Mouse (Mus musculus) WW6 (cell line): Measurements from ENCODE around the gene Fam160a1.

ENCODE experiments used
- DNase-seq: peaks from one replicate; pipeline ENCODE4 v3.0.0-alpha.2; 2013; ENCODE audit warnings: low read depth, low spot score

Fam160a1 gene

DNA sequence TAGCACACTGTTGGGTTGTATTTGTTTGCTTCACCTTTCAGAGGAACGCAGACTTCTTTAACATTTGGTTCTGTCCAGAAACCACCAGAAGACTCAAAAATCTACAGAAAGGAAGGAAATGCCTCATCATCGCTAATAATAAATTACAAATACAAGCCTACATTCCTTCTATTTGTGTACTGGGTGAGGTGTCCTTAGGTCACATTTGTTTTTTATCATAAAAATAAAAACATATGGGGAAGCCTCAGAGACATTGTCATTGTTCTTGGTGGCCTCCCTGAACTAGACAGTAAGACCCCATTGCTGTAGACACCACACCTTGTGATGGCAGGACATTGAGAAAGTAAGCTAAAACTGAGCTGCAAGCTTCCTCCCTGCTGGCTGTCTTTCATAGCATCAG is at the start of gene Fam160a1:
Fam160a1 (minus strand) TSS at position 101 of the 400 bp plus-strand sequence.
- DNase-seq = no peak

DNA sequence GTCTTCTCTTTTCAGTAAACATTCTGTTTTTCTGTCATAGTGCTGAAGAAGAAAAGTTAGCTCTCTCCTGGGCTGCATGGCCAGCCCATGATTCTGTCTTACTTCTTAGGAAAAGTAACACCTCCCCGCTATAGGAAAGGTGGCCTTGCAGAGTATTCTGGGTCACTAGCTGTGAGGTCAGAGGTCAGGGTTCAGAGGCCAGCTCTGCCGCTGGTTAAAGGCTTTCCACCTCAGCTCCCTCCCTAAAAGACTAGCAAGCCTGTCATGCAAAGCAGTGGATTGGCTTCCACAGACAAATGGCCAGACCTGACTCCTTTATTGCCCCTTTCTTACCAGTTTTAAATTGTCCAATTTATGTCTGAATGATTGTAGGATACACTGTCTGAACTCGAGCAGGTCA is 46.9 kb upstream of the Fam160a1 start:
- no peak for DNase-seq

DNA sequence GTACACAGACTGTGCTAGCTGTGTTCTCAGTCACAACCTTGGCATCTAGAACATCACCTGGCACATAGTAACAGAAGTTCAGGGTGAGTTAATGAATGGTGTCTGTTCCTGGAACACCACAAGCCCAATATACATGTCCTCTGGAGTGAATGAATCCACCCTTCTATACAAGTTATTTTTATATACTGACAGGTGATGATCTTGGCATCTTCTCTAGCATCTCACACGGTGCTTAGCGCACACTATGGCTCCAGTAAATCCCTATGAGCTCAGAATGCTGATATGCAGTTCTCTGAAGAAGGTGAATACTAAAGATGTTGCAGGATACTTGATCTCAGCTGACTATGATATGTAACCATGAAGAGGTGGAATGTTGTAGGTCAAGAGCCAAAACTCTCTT is 45.8 kb upstream of the Fam160a1 start:
- no peak for DNase-seq

DNA sequence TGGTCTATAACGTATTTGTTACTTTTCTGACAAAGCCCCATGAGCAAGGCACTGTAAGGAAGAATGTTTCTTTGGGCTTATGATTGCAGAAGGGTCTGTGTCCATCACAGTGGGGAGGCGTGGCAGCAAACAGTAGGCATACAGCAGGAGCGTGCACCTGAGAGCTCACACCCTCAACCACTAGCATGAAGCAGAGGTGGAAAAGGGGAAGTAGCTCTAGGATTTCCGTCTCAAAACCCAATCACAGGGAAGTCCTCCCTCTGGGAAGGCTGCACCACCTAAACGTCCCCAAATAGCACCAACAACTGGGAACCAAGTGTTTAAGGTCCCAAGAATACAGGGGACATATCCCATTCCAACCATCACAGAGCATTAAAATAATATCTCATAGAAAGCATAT is 43.9 kb upstream of the Fam160a1 start:
- no peak for DNase-seq

DNA sequence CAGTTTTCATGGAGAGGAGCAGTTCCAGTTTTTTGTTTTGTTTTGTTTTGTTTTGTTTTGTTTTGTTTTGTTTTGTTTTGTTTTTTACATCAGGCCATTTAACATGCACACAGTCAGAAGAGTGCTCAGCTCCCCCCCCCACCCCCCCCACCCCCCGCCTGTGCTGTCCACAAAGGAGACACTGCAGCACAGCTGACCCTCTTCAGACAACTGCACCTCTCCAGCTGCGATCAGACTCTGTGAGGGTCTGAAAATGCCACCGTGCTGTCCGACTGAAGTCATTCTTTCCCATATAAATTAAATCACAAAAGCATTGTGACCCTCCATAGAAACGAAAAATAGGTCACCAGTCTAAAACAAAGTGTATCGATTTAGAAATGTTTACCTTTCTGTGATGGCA is 42.2 kb upstream of the Fam160a1 start:
- no peak for DNase-seq

DNA sequence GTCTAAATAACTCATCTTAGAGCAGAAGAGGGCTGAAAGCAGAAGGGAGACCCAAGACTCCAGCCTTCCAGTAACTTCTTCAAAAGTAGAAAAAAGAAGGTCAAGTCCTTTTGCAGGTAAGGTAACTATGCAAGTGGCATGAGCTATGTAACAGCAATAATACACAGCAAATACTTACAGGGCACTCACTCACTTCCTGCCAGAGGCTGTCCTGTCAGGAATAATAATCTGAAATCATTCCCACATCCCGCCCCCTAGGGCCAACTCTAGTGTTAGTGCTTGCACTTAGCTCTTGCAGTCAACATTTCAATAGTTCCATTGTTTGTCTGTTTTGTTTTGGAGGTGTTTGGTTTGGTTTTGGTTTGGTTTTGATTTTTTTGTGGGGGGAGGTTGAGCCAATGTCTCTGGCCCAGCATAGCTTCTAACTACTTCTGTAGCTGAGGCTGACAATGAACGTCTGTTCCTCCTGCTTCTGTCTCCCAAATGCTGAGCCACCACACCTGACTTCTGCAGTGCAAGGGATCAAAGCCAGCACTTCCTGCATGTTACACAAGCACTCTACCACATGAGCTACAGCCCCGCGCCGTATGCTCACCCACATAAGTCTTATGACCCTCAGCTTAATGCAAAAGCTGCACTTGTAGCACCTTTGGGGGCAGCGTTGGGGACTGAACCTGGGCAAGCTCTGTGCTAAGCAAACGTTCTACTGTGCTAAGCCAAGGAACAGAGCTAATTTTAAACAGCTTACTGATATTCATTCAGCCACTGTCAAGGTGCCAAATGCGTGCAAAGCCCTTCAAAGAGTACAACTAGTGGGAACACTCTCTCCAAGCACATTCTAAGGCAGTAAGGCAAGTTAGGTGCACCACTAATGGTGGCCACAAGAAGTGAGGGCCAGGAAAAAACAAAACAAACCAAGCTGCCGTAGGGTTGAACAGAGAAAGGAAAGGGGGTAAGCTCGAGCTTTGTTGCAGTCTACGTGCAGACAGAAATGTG is 41.3 kb upstream of the Fam160a1 start:
- no peak for DNase-seq

DNA sequence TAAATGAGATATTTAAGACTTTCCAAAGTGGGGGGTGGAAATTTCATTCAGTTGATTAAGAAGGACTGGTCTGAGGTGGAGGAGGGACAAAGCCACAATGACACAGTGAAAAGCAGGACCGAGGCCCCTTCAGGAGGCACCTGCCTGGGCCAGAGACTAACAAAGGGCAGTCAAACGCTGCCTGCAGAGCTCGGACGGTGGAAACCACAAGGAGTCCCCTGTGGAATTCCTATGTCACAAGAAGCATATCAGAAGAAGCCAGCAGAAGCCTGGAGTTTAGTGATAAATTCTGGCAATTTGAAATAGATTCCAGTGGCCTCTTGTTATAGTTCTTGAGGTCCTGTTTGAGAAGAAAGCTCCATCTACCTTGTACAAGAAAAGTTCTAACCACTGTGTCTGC is 40.0 kb upstream of the Fam160a1 start:
- DNase-seq = no peak

DNA sequence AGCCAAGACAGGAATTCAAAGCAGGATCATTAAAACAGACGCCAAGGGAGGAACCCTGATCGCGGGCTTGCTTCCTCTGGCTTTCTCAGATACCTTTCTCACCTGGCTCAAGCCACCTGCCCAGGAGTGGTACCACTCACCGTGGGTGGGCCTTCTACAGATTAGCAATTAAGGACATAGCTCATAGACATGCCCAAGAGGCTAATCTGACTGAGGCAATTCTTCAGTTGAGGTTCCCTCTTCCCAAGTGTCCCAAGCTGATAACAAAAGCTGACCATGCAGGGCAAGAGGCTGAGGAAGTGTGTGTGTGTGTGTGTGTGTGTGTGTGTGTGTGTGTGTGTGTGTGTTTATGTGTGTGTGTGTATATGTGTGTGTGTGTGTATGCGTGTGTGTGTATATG is 38.9 kb upstream of the Fam160a1 start:
- no peak for DNase-seq

DNA sequence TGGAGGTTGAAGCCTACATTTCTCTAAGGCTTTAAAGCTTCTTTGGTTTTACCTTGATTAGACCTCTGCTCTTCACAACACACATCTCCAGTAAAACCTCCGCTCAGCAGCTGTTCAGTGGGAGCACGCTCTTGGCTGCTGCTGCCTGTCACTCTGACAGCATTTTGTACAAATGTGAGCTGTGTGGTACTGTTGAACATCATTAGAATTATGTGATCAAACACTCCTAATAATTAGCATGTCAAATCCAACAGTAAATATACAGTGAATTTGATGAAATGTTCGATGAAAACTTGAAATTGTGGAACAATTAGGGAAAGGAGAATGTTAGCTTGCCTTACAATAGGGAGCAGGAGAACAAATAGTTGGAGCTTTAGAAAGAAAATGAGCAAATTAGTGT is 38.0 kb upstream of the Fam160a1 start:
- no peak for DNase-seq

DNA sequence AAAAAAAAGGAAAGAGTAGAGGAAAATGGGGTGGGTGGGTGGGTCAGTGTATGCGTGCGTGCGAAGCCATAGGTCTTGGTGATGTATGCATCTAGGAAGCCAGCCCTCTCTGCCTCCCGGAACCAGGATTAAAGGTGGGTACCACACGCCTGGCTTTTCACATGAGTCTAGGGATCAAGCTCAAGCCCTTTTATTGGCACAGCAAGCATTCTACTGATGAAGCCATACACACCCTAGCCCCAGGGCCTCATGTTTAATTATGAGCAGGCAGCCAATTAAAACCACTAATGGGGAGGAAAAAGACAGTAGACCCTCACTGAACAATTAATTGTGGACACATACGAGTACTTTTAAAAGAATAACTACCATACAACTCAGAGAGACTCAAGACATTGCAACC is 37.1 kb upstream of the Fam160a1 start:
- no peak for DNase-seq

DNA sequence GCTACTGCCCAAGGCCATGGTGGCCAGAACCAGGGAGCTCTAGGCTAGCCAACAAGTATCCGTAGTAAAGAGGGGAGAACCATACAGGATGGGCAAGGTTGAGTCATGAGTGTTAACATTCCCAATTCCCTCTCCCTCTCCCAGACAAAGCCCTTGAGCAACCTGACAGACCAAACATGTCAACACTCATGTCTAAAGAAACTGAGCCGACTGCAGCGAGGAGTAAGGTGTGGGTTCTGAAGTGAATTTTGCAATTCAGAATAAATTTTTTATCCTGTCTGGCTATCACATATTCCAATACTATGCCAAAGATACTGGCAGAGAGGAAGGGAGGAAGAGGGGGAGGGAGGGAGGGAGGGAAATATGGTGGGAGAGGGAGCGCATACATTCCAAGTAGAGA is 36.6 kb upstream of the Fam160a1 start:
- DNase-seq = no peak

DNA sequence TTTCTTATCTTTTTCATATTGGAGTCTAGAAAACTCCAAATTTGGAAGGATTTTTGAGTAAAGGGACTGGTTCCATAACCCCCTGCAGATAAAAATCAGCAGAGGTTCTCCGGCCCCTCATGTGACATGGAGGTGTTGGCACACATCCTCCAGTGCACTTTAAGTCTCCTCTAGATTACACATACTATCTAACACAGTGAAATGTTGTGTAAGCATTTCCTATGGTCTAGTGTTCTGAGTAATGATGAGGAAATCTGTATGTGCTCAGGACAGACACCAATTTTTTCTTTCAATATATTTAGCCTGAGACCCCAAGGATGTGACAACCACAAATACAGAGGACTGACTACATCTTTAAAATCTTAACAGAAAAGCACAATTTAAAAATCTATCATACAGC is 33.0 kb upstream of the Fam160a1 start:
- no peak for DNase-seq

DNA sequence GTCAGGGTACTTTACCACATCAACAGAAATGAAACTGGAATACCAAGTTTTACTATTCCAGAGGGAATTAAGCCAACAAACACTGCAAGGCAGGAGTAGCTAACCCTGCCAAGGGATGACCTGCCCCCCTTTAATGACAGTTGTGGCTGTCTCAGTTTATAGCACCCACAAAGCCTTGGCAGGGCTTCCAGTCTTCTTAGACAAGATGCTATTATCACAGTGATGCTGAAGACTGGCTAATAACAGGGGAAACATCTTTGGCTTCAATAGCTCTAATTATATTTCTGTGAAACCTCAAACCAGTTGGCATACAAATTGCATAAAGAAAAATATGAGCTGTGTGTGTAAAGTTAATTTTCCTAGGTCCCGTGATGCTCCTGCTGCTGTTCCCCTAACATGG is 29.2 kb upstream of the Fam160a1 start:
- no peak for DNase-seq

DNA sequence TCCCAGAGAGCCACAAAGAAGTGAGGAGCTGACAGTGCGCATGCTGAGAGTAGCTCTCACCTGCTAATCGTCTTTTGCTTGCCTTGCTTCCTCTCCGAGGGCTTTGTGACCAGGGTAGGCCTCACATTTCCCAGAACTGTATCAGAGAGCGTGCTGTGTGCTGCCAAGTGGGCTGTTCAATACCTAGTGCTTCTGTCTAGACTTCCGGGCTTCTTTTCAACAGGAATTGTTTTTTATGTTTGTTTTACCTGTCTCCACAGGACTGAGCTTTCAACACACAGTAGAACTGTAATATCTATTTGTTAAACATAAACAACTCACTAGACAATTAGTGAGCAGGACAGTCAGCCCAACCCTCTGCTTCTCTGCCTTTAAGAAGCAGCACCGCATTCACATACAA is 28.2 kb upstream of the Fam160a1 start:
- no peak for DNase-seq

DNA sequence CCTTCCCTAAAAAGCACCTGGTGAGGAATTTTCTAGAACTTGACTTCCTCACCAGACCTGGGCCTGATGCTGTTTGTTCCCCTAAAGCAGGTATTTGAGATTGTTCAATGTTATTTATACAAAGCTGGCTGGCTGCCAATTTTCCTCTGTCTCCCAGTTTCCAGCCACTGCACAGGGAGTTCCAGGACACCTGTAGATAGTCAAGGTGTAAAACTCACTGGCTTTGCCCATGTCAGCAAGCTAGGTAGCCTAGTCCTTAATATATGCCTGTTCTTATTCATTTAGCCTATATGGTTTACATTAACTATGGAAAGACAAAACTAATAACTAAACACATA is 25.8 kb upstream of the Fam160a1 start:
- DNase-seq = no peak

DNA sequence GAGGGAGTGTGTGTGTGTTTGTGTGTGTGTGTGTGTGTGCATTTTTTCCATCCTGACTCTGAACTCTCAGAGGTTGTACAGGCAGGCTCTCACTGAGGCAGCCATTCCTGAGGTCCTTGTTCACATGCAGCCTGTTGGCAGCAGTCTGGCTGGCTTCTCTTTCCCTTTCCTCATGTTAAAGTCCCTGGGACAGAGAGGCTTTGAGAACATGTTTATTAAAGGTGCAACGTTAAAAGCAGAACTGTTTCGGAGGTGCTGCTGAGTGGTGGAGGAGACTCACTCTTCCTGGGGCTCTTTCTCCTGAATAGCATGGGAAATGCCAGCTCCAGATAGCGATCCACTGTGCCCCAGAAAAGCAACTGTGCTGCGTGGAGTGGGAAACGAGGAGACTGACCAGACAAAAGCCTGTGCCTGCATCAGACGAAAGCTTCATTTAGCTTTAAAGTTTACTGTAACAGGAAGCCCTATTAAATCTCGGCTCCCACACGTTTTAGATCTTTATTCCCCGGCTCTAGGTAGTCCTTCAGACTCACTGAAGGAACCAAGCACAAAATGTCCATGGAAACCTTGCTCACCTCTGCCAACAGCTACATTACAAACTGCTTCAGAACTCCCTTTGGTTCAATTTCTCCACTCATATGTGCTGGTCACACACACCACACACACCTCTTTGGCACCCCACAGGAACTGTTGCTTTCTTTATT is 25.2 kb upstream of the Fam160a1 start:
- no peak for DNase-seq

DNA sequence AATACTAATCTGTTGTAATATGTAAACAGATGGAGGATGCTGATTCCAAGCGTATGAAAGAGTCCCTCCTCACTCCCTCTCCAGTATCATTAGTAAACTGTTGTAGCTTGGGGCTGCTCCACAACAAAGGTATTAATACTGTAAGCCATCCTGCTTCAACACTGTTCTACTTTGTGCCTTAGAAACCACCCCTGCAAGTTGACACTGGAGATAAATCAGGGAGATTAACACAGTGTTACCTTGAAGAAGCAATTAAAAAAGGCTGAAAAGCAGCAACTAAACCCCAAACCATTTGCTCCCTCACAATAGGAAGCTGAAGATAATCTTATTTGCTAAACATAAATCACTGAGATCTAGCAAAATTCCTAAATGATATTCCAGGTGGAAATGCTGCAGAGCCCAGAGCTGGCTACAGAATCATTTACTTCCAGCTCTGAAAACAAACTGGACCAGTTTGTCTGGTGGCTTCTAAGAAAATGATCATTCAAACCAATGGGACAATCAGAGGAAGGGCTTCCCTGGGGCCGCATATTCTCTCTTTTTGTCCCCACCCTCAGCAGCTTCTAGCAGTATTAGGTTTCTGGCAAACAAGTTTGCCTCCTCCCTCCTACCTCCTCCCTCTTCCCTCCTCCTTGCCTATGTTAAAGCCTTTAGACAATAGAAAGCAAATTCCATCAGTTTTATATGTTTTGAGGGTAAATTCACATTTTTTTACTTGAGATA is 24.5 kb upstream of the Fam160a1 start:
- no peak for DNase-seq

DNA sequence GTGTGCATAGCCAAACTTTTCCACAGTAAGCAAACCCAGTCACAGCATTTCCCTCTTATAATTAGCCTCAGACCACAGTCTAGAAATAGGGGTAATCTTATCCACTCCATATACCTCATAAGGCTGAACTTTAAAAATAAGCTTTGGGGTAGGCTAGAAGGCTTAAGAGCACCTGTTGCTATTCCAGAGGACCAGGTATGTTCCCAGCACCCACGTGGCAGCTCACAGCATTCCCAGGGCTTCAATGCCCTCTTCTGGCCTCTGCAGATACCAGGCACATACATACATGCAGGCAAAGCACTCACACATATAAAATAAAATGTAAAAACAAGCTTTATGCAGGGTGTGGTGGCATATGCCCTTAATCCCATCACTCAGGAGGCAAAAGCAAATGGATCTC is 16.5 kb upstream of the Fam160a1 start:
- DNase-seq = no peak

DNA sequence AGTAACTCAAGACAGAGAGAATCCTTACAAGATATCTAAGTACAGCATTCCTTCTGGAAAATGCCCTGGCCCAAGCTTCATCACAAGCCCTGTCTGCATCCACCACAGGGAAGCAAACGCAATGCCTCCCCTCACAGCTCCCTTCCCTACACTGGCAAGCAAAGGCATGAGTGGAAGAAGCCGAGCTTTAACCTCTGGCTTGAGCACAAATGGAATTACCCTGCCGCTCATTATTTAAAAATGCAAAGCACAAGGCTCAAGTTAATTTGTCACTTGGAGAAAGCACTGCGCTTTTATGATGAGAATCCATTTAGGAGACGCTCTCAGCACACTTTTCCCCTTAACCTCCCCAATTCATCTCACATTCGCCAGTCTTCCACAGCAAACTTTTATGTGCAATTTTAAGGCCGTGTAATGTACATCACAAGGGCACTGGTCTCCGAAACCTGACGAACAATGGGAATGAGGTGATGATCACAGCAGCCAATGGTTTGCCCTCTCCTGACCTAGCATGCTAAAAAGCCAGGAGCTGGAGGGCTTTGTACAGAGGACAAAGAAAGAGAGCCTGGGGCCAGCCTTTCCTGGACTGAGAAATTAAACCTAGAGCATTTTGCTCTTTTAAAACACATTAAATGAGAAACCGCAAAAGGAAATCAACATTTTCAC is 15.5 kb upstream of the Fam160a1 start:
- no peak for DNase-seq

DNA sequence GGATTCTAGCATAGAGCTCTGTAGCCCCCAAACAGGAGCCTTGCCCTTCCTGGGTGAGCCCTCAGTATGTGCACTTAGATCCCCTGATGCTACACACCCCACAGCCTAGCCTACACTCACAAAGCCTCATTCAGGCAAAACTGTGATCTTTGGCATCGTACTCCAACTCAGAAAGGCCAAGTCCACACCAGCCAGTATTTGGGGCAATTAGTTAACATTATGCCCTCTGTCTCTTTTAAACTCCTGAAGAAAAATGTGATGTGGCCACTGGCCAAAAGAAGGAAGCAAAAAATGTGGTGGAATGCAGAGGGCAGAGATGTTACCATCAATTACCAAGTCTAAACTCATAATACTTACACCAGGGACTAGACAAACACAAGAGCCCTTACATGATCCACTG is 14.7 kb upstream of the Fam160a1 start:
- no peak for DNase-seq

DNA sequence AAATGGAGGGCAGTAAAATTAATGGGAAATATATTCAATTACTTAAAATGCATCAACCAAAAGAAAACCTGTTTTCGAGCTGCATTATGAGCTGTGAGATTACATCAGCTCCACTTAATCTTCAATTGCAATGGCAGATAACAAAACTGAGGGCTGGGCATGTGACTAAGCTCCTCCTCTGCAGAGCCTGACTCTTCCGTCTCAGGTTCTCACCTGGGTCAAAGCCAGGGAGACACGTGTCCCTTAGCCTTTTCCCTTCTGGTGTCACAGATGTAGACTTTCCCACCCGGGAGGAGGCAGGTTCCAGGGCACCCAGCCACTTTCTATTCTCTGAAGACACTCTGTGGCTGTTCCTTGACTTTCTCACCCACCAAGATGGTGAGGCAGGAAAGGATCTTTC is 12.0 kb upstream of the Fam160a1 start:
- DNase-seq = no peak

DNA sequence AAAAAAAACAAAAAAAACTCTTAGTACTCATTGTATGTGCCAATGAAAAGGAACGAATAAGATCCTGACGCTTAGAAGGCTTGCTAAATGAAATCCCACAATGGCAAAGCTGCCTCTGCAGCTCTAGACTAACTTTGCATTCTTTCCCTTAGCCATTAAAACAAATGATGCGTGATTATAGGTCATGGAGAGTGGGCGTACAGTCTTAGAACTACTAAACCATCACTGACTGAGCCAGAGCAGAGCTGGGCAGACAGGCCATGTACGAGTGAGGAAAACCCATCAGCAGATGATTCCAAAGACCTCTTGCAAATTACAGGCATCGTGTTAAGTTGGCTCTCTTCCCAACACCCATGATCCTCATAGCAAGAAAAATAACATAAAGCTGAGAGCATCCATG is 10.7 kb upstream of the Fam160a1 start:
- DNase-seq = no peak
